Mouse (Mus musculus) midbrain, embryonic 15.5 days (tissue): ENCODE measurements at regions not wholly inside any gene's neighbourhood (a gene's known extent, or its start where the extent isn't known, plus 50 kb on each side); places are given as distances from the start of the nearest gene placed in this dataset.

Source experiments
- ATAC-seq: fragments of 200-750 bp; cut with Nextera tagmentation; replicated peaks from 2 replicates; pipeline ENCODE4 v1.8.0; 2017; ENCODE audit warnings: moderate TSS enrichment
- H3K27ac ChIP-seq: fragments of 300-500 bp; sonication (generic); 2 replicates; pipeline ENCODE4 v1.5.1; 2015; ENCODE audit warnings: mild to moderate bottlenecking, inconsistent platforms
- H3K27me3 ChIP-seq: fragments of 300-500 bp; sonication (generic); replicated peaks from 2 replicates; pipeline ENCODE4 v1.6.1; 2015; ENCODE audit warnings: inconsistent platforms
- H3K36me3 ChIP-seq: fragments of 300-500 bp; sonication (generic); replicated peaks from 2 replicates; pipeline ENCODE4 v1.6.1; 2015; ENCODE audit warnings: inconsistent platforms
- H3K4me1 ChIP-seq: fragments of 300-500 bp; sonication (generic); 2 replicates; pipeline ENCODE4 v1.6.1; 2015; ENCODE audit warnings: inconsistent platforms
- H3K4me2 ChIP-seq: fragments of 300-500 bp; sonication (generic); 2 replicates; pipeline ENCODE4 v1.6.1; 2015; ENCODE audit warnings: inconsistent platforms, mild to moderate bottlenecking, moderate library complexity
- H3K4me3 ChIP-seq: fragments of 300-500 bp; sonication (generic); 2 replicates; pipeline ENCODE4 v1.5.1; 2015; ENCODE audit warnings: mild to moderate bottlenecking, inconsistent platforms
- H3K9ac ChIP-seq: fragments of 300-500 bp; sonication (generic); 2 replicates; pipeline ENCODE4 v1.6.1; 2015; ENCODE audit warnings: mild to moderate bottlenecking, inconsistent platforms
- H3K9me3 ChIP-seq: fragments of 300-500 bp; sonication (generic); 2 replicates; pipeline ENCODE4 v1.6.1; 2016; ENCODE audit warnings: inconsistent platforms
- WGBS: fragments of 180-500 bp; shearing (Covaris S2); methylation state at CpG from one replicate; pipeline ENCODE4 v1.1.7; 2015; ENCODE audit warnings: mixed read lengths; 5-methylcytosine and 5-hydroxymethylcytosine counted together

DNA sequence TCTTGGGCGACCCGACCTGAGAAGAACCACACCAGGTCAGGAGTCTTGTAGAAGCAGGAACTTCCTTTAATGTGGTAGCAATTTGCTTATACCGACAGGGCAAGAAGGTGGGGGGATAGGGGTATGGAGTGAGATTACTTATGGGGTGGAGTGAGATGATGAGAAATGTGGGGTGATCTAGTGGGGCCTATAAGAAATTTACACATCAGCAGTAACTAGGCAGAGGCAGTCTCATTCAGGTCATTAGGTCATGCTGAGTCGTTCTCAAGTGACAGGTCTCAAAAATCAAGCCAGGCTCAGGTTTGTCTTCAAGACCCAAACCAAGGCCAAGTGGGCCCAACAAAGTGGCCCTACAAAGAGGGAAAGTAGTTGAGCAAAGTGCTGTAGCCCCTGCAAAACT is 889.1 kb downstream of the 5730522E02Rik start:
- no peaks in the 10 kb centered on the region for H3K36me3 ChIP-seq
- no peak for ATAC-seq
- H3K27me3 ChIP-seq = no peaks in the 10 kb centered on the region
- no peak overlapping the region for H3K4me2 ChIP-seq
- H3K27ac ChIP-seq = no peak overlapping the region
- H3K4me1 ChIP-seq = no peaks in the 10 kb centered on the region
- H3K9ac ChIP-seq = no peak overlapping the region
- WGBS = 91% methylated on average over 4 of the region's 4 CpGs
- H3K4me3 ChIP-seq = no peak overlapping the region
- H3K9me3 ChIP-seq = no peaks in the 10 kb centered on the region

DNA sequence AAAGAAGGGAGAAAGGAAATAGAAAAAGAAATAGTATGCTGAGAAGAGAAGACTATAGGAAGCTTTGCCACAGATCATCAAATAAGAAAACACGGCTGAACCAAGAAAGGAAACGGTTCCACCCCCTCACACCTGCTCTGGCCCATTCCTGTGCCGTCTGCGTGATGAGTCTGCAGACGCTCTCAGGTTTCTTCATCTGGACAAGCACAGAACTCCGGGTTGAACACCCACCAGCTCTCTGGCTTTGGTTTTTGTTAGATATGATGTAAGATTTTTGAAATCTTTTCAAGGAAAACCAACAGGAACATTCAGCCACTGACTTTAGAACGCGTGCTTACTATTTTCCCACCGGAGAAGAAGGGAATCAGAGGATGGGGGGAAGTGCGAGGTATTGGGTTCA is 895.9 kb downstream of the 5730522E02Rik start:
- no peak for ATAC-seq
- Histone ChIP-seq H3K4me1 (peaks cover 15% of the 10 kb centered on the region), H3K9ac (no peak overlapping the region), H3K36me3 (no peaks in the 10 kb centered on the region), H3K9me3 (no peaks in the 10 kb centered on the region), H3K27ac (no peak overlapping the region), H3K27me3 (no peaks in the 10 kb centered on the region), H3K4me2 (no peak overlapping the region), H3K4me3 (no peak overlapping the region)
- 79% methylated on average over 10 of the region's 10 CpGs for WGBS

DNA sequence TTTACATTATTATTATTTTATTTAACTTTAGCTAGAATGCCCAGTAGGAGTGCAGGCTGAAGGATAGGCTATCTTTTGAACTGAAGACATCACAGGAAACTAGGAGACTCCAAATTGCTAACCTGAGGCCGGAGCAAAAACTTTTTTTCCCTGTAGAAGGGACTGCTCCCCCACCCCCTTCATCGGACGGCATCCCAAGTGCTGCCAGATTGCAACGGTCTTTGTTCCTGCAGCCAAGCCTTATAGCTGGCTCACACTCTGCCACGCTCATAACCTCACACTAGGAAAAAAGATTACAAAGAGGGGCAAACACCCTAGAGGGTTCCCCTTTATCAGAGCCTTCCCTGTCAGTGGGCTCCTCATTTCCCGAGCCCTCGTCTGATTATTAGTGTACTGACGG is 896.7 kb downstream of the 5730522E02Rik start:
- Histone ChIP-seq H3K36me3 (no peaks in the 10 kb centered on the region), H3K4me3 (no peak overlapping the region), H3K9ac (no peak overlapping the region), H3K27ac (no peak overlapping the region), H3K27me3 (no peaks in the 10 kb centered on the region), H3K4me2 (no peak overlapping the region), H3K4me1 (peaks cover 15% of the 10 kb centered on the region), H3K9me3 (no peaks in the 10 kb centered on the region)
- ATAC-seq = peak; percentile 70; the same call in 1 of the 2 replicates
- 11% methylated on average over 8 of the region's 8 CpGs for WGBS

DNA sequence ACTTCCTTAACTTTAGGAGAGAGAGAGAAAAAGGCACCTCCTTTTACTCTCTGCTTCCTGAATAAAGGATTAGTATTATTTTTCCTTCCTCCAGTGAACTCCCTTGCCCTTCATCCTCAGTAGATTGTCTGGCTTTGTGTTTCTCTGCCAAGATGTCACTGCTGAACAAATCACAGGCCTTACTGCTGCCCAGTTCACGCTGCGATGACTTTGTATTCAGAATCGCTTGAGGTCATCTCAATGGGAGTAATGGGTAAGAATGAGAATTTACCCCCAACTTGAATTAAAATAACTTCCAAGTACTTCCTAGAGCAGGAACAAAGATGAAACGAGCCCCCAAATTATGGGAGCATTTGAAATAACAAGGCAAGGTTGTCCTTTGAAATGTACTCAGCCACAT is 897.3 kb downstream of the 5730522E02Rik start:
- H3K27ac ChIP-seq = no peak overlapping the region
- H3K27me3 ChIP-seq = no peaks in the 10 kb centered on the region
- no peak overlapping the region for H3K4me2 ChIP-seq
- 21% methylated on average over 4 of the region's 4 CpGs for WGBS
- ATAC-seq = no peak
- H3K36me3 ChIP-seq = no peaks in the 10 kb centered on the region
- H3K9me3 ChIP-seq = no peaks in the 10 kb centered on the region
- H3K4me1 ChIP-seq = peaks cover 15% of the 10 kb centered on the region
- no peak overlapping the region for H3K4me3 ChIP-seq
- H3K9ac ChIP-seq = no peak overlapping the region

DNA sequence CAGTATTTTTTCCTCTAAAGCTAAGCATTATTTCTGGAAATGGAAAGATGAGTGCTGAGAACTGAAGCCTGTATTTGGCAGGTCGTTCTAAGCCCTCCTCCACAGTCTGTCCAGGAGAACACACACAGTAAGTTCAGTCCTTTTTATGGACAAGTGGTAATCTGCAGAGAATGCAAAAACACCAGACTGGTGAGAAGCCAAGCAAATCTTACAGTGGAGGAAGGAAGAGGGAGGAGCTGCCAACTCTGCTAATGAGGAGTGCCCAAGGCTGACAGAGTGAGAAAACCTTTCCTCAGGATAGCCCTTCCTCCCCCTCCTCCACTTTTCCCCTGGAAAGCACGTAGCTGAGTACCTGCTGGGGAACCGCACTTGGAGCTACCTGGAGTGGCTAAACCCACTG is 899.8 kb downstream of the 5730522E02Rik start:
- ATAC-seq = no peak
- Histone ChIP-seq H3K4me1 (peaks cover 15% of the 10 kb centered on the region), H3K4me2 (no peak overlapping the region), H3K27ac (no peak overlapping the region), H3K27me3 (no peaks in the 10 kb centered on the region), H3K4me3 (no peak overlapping the region), H3K9me3 (no peaks in the 10 kb centered on the region), H3K9ac (no peak overlapping the region), H3K36me3 (no peaks in the 10 kb centered on the region)
- WGBS = 55% methylated on average over 3 of the region's 3 CpGs

DNA sequence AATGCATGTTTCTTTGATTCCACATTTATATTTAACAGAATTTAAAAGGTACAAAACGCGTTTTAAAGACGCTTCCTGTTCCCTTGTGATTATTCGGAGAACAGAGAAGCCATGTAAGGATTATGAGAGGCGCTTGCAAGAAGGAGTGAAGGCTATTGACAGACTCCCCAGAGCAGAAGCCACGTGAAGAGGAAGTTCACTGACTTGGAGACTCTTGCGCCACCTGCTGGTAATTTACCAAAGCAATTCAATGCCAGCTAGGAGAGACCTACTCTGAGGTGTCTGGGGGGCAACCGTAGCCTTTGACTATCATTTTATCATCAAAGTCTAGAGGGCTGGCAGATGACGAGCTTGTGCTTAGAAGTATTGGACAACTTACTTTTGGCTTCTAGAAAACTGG is 909.4 kb downstream of the 5730522E02Rik start:
- H3K27ac ChIP-seq = no peak overlapping the region
- no peaks in the 10 kb centered on the region for H3K4me1 ChIP-seq
- no peaks in the 10 kb centered on the region for H3K36me3 ChIP-seq
- ATAC-seq = no peak
- no peak overlapping the region for H3K4me3 ChIP-seq
- WGBS = 24% methylated on average over 9 of the region's 9 CpGs
- H3K9ac ChIP-seq = no peak overlapping the region
- no peaks in the 10 kb centered on the region for H3K9me3 ChIP-seq
- H3K4me2 ChIP-seq = no peak overlapping the region
- H3K27me3 ChIP-seq = no peaks in the 10 kb centered on the region

DNA sequence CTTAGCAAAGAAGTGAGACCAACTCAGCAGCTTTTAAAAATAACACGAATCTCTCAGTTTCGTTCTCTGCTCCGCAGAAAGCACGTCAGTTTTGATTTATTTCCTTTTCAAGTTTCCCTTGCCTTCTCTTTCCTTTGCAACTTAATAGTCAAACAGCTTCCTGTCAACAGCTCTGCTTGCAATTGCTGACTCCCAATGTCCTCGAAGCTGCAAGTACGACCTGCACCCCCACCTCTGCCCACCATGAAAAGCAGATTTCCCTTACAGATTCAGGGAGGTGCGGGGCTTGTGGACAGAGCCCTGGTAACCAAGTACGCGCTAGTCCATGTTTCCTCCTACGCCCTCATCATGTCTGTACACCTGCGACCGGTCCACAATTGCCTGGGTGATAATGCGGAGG is 922.2 kb downstream of the 5730522E02Rik start:
- Histone ChIP-seq H3K4me3 (no peak overlapping the region), H3K9ac (no peak overlapping the region), H3K27me3 (no peaks in the 10 kb centered on the region), H3K36me3 (no peaks in the 10 kb centered on the region), H3K4me2 (no peak overlapping the region), H3K4me1 (peaks cover 6% of the 10 kb centered on the region; the same call in 1 of the 2 replicates), H3K9me3 (no peaks in the 10 kb centered on the region), H3K27ac (no peak overlapping the region)
- 76% methylated on average over 13 of the region's 13 CpGs for WGBS
- no peak for ATAC-seq

DNA sequence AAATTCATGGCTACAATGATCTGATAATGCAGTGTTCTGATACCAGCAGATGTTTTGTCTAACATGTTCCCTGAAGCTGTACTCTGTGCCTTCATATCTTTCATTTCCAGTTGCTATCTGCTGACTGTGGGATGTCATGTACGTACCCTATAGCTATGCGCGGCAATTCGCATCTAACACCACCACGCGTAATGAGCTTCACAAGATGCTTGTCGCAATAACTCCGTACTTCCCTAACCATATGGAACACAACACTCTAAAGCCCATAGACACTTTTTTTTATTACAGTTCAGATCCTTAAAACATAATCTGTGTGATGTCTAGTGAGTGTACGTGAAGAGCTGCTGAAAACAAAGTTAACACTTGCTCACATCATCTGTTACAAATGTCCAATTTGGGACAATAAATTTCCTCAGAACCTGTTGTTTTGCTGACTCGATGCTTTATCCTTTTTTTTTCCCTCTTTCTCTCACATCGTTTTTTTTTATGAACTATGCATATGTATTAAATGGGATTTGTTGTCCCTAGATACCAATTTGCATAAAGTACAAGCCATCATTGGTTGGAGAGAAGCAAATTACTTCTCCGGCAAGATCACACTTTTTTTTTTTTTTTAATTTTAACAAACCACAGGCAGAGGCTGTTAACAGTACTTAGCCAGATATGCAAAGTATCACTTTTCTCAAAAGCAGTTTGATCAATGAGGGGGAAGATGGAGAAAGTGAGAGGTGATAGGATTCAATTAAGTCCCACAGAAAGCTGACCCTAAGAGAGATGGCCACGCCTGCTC is 922.9 kb downstream of the 5730522E02Rik start:
- ATAC-seq = no peak

DNA sequence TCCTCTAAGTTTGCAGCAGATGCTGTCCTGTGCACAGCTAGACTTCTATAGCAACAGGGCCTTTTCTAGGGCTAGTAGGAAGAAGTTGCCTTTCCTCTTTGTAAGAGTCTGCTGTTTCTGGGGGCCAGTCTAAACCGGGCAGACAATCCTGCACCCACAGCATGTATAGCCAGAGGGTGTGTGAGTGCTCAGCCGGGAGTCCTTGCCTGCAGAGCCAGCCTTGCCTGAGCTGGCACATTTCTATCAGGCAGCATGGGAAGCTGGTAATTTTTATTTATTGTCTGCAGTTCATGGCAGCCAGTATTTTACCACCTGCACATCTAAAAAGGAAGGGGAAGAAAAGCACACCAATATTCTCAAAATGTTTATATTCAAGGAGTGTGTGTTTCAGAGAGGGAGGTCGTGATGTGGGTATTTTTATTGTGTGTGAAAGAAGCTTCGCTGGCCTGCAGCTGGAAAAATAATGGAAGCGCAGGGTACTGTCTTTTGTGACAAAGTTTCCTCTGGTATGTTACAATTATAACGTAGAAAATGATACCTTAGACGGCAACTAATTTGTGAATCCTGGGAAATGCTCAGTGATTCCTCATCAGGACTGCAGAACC is 940.5 kb downstream of the 5730522E02Rik start:
- whole genome bisulfite sequencing = 11% methylated on average over 7 of the region's 7 CpGs
- ATAC-seq = peak; percentile 62; the same call in 1 of the 2 replicates
- Histone ChIP-seq H3K4me3 (no peak overlapping the region), H3K9ac (no peak overlapping the region), H3K27me3 (no peaks in the 10 kb centered on the region), H3K4me2 (no peak overlapping the region), H3K36me3 (no peaks in the 10 kb centered on the region), H3K27ac (no peak overlapping the region), H3K4me1 (peaks cover 8% of the 10 kb centered on the region; the same call in 1 of the 2 replicates), H3K9me3 (no peaks in the 10 kb centered on the region)

More for the DNA sequence above, 922.9 kb downstream of the 5730522E02Rik start:
- Histone ChIP-seq H3K27ac (no peak overlapping the region), H3K4me2 (no peak overlapping the region), H3K9me3 (no peaks in the 10 kb centered on the region), H3K4me3 (no peak overlapping the region), H3K36me3 (no peaks in the 10 kb centered on the region), H3K4me1 (peaks cover 6% of the 10 kb centered on the region; the same call in 1 of the 2 replicates), H3K27me3 (no peaks in the 10 kb centered on the region), H3K9ac (no peak overlapping the region)
- WGBS = 70% methylated on average over 13 of the region's 13 CpGs

DNA sequence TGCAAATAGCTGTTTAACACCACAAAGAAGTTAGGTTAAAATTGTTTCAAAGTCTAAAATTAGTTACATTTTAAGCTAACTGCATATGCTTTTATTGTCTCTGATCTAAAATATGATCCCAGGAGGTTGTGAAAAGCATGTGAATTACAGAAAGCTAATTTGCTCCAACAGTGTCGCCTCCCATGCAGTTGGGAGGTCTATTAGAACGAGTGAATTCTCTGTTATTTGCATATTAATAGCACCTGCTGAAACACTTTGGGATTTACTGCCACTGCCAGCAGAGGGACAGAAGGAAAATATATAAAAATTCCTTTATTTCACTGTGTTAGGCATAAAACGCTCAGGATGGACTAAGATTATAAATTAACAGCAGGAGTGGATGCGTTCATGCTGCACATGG is 947.7 kb downstream of the 5730522E02Rik start:
- H3K27ac ChIP-seq = no peak overlapping the region
- no peak overlapping the region for H3K9ac ChIP-seq
- H3K9me3 ChIP-seq = no peaks in the 10 kb centered on the region
- no peak overlapping the region for H3K4me3 ChIP-seq
- peaks cover 4% of the 10 kb centered on the region; the same call in 1 of the 2 replicates for H3K4me1 ChIP-seq
- H3K27me3 ChIP-seq = no peaks in the 10 kb centered on the region
- 21% methylated on average over 4 of the region's 4 CpGs for WGBS
- H3K4me2 ChIP-seq = no peak overlapping the region
- H3K36me3 ChIP-seq = no peaks in the 10 kb centered on the region
- ATAC-seq = no peak

DNA sequence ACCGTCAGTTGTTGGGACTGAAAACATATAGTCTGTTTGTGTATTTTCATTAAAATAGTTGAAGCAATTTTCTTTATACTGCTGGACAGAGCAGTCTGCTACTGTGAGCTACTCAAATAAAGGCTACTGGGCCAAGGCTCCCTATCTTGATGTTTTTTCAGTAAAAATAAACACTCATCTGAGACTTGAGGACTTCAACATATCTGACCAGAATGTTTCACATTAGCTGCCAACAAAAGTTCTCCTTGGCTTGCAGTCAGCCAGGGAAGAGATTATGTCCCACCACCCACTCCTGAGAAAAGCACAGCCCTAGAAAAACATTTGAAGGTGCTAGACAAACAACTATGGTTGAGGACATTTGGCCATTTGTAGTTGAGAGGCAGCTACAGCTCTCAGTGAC is 950.9 kb downstream of the 5730522E02Rik start:
- H3K4me1 ChIP-seq = peaks cover 4% of the 10 kb centered on the region; the same call in 1 of the 2 replicates
- H3K9ac ChIP-seq = no peak overlapping the region
- H3K4me3 ChIP-seq = no peak overlapping the region
- ATAC-seq = no peak
- H3K4me2 ChIP-seq = no peak overlapping the region
- H3K9me3 ChIP-seq = no peaks in the 10 kb centered on the region
- WGBS = 89% methylated on average over 1 of the region's 1 CpGs
- no peaks in the 10 kb centered on the region for H3K36me3 ChIP-seq
- no peak overlapping the region for H3K27ac ChIP-seq
- H3K27me3 ChIP-seq = no peaks in the 10 kb centered on the region

DNA sequence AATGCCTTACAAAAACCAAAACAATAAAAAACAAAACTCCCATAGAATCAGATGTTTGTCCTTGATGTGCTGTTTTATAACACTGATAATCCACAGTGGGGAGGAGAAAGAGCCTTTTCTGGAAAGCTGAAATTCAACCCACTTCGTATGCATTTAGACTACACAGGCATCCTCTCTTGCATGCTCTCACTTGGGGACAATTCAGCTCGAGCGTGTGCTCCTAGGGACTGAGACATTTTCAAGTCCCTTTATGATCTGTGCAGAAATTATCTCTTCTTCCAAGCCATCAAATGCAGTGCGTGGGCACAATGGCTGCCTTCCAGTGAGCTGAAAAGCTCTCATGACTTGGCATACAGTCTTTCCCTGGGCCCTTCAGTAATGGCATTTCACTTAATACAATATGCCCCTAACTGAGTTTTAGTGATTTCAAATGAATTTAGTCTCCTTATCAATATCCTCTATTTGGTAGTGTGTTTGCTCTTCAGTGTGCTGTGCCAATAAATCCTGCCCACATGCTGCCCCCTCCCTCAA is 977.1 kb downstream of the 5730522E02Rik start:
- H3K4me3 ChIP-seq = no peak overlapping the region
- H3K27ac ChIP-seq = no peak overlapping the region
- 58% methylated on average over 4 of the region's 4 CpGs for WGBS
- no peak for ATAC-seq
- H3K27me3 ChIP-seq = no peaks in the 10 kb centered on the region
- no peaks in the 10 kb centered on the region for H3K36me3 ChIP-seq
- H3K4me1 ChIP-seq = peaks cover 4% of the 10 kb centered on the region; the same call in 1 of the 2 replicates
- H3K9ac ChIP-seq = no peak overlapping the region
- H3K9me3 ChIP-seq = no peaks in the 10 kb centered on the region
- H3K4me2 ChIP-seq = no peak overlapping the region
